Mouse (Mus musculus): ENCODE results near the gene Rcan3. TPM values are rescaled to one million over a fixed set of nuclear protein-coding genes. Genes with fewer than 3 reads are reported as not detected.

The Rcan3 gene
- polyA plus RNA-seq, 1 experiment from 2014 or later, result 14.1 TPM

GRCm38 (mm10) chr4:135397991-135398390 is 35.7 kb downstream of the Rcan3 start, which contains the start of gene Ncmap:
Gene Ncmap, minus strand, starts transcription at chr4:135398227.
- 2% methylated on average over 29 of the region's 29 CpGs for WGBS
- Histone ChIP-seq H3K4me2 (peak within 1 kb of the TSS; percentile 81), H3K9ac (peak within 1 kb of the TSS; percentile 46), H3K36me3 (ENCODE audit: insufficient read depth) (no peaks in the 10 kb centered on the region), H3K9me3 (ENCODE audit: low read depth, low read length) (no peaks in the 10 kb centered on the region), H3K4me1 (ENCODE audit: insufficient read depth) (no peaks in the 10 kb centered on the region), H3K27ac (ENCODE audit: low read depth) (no peak within 1 kb of the TSS), H3K4me3 (ENCODE audit: low read depth, low read length) (peak within 1 kb of the TSS; percentile 41), H3K27me3 (ENCODE audit: insufficient read depth, low read length) (peaks cover 30% of the 10 kb centered on the region)
- no peak for DNase-seq
- peak; percentile 44; the same call in 1 of the 2 replicates for ATAC-seq (ENCODE audit: insufficient read depth)
- no peak for TF ChIP-seq CTCF (IDR thresholded peaks at IDR 0.05; ENCODE audit: low read depth)

- Histone ChIP-seq H3K9me3 (ENCODE audit: low read depth, low read length) (no peaks in the 10 kb centered on the region), H3K4me3 (ENCODE audit: low read depth, low read length) (peak overlapping the region; percentile 41), H3K27me3 (ENCODE audit: insufficient read depth, low read length) (peaks cover 30% of the 10 kb centered on the region), H3K9ac (peak overlapping the region; percentile 46), H3K27ac (ENCODE audit: low read depth) (no peak overlapping the region), H3K4me2 (peak overlapping the region; percentile 81), H3K4me1 (ENCODE audit: insufficient read depth) (no peaks in the 10 kb centered on the region), H3K36me3 (ENCODE audit: insufficient read depth) (no peaks in the 10 kb centered on the region)
- DNase-seq (peak; percentile 37), ATAC-seq (ENCODE audit: insufficient read depth) (no peak)
- TF ChIP-seq CTCF (IDR thresholded peaks at IDR 0.05; ENCODE audit: low read depth), result no peak
- 2% methylated on average over 16 of the region's 16 CpGs for WGBS
Measured at GRCm38 (mm10) chr4:135397551-135397950, 36.1 kb downstream of the Rcan3 start.

- no peak for DNase-seq
- 84% methylated on average over 5 of the region's 5 CpGs for WGBS
- peaks cover 30% of the 10 kb centered on the region for H3K27me3 ChIP-seq (ENCODE audit: insufficient read depth, low read length)
- H3K9ac ChIP-seq, result no peak overlapping the region
- no peaks in the 10 kb centered on the region for H3K4me1 ChIP-seq (ENCODE audit: insufficient read depth)
- H3K4me2 ChIP-seq, result no peak overlapping the region
- no peak for ATAC-seq (ENCODE audit: insufficient read depth)
- H3K36me3 ChIP-seq (ENCODE audit: insufficient read depth), result no peaks in the 10 kb centered on the region
- H3K27ac ChIP-seq (ENCODE audit: low read depth), result no peak overlapping the region
- peak; percentile 31 for TF ChIP-seq CTCF (IDR thresholded peaks at IDR 0.05; ENCODE audit: low read depth)
- no peaks in the 10 kb centered on the region for H3K9me3 ChIP-seq (ENCODE audit: low read depth, low read length)
- H3K4me3 ChIP-seq (ENCODE audit: low read depth, low read length), result no peak overlapping the region
Measured at GRCm38 (mm10) chr4:135396303-135396702, 37.4 kb downstream of the Rcan3 start.

- Histone ChIP-seq H3K4me1 (ENCODE audit: insufficient read depth) (no peaks in the 10 kb centered on the region), H3K9ac (no peak overlapping the region), H3K27ac (ENCODE audit: low read depth) (no peak overlapping the region), H3K36me3 (ENCODE audit: insufficient read depth) (no peaks in the 10 kb centered on the region), H3K9me3 (ENCODE audit: low read depth, low read length) (no peaks in the 10 kb centered on the region), H3K4me3 (ENCODE audit: low read depth, low read length) (no peak overlapping the region), H3K4me2 (no peak overlapping the region), H3K27me3 (ENCODE audit: insufficient read depth, low read length) (peaks cover 30% of the 10 kb centered on the region)
- TF ChIP-seq CTCF (IDR thresholded peaks at IDR 0.05; ENCODE audit: low read depth), result no peak
- no peak for DNase-seq
- ATAC-seq (ENCODE audit: insufficient read depth), result no peak
- 79% methylated on average over 4 of the region's 4 CpGs for WGBS
Measured at GRCm38 (mm10) chr4:135395375-135395774, 38.3 kb downstream of the Rcan3 start.

- peaks cover 30% of the 10 kb centered on the region for H3K27me3 ChIP-seq (ENCODE audit: insufficient read depth, low read length)
- no peaks in the 10 kb centered on the region for H3K4me1 ChIP-seq (ENCODE audit: insufficient read depth)
- TF ChIP-seq CTCF (IDR thresholded peaks at IDR 0.05; ENCODE audit: low read depth), result no peak
- H3K27ac ChIP-seq (ENCODE audit: low read depth), result no peak overlapping the region
- H3K9ac ChIP-seq, result no peak overlapping the region
- H3K4me2 ChIP-seq, result no peak overlapping the region
- WGBS, result 81% methylated on average over 7 of the region's 7 CpGs
- H3K36me3 ChIP-seq (ENCODE audit: insufficient read depth), result no peaks in the 10 kb centered on the region
- no peaks in the 10 kb centered on the region for H3K9me3 ChIP-seq (ENCODE audit: low read depth, low read length)
- ATAC-seq (ENCODE audit: insufficient read depth) (no peak), DNase-seq (no peak)
- no peak overlapping the region for H3K4me3 ChIP-seq (ENCODE audit: low read depth, low read length)
Measured at GRCm38 (mm10) chr4:135394666-135395065, 39.0 kb downstream of the Rcan3 start.

- Histone ChIP-seq H3K4me1 (ENCODE audit: insufficient read depth) (no peaks in the 10 kb centered on the region), H3K9me3 (ENCODE audit: low read depth, low read length) (no peaks in the 10 kb centered on the region), H3K36me3 (ENCODE audit: insufficient read depth) (no peaks in the 10 kb centered on the region), H3K27me3 (ENCODE audit: insufficient read depth, low read length) (peaks cover 22% of the 10 kb centered on the region), H3K9ac (no peak overlapping the region), H3K27ac (ENCODE audit: low read depth) (no peak overlapping the region), H3K4me2 (no peak overlapping the region), H3K4me3 (ENCODE audit: low read depth, low read length) (no peak overlapping the region)
- no peak for TF ChIP-seq CTCF (IDR thresholded peaks at IDR 0.05; ENCODE audit: low read depth)
- ATAC-seq (ENCODE audit: insufficient read depth), result no peak
- whole genome bisulfite sequencing, result 57% methylated on average over 6 of the region's 6 CpGs
- DNase-seq, result no peak
Measured at GRCm38 (mm10) chr4:135393381-135393780, 40.3 kb downstream of the Rcan3 start.

GRCm38 (mm10) chr4:135392801-135393200 is 40.9 kb downstream of the Rcan3 start:
- TF ChIP-seq CTCF (IDR thresholded peaks at IDR 0.05; ENCODE audit: low read depth), result no peak
- Histone ChIP-seq H3K27ac (ENCODE audit: low read depth) (no peak overlapping the region), H3K9me3 (ENCODE audit: low read depth, low read length) (no peaks in the 10 kb centered on the region), H3K27me3 (ENCODE audit: insufficient read depth, low read length) (peaks cover 17% of the 10 kb centered on the region), H3K9ac (no peak overlapping the region), H3K4me1 (ENCODE audit: insufficient read depth) (no peaks in the 10 kb centered on the region), H3K4me2 (no peak overlapping the region), H3K4me3 (ENCODE audit: low read depth, low read length) (no peak overlapping the region), H3K36me3 (ENCODE audit: insufficient read depth) (no peaks in the 10 kb centered on the region)
- ATAC-seq (ENCODE audit: insufficient read depth) (no peak), DNase-seq (no peak)
- WGBS, result 77% methylated on average over 3 of the region's 3 CpGs

- Histone ChIP-seq H3K36me3 (ENCODE audit: insufficient read depth) (no peaks in the 10 kb centered on the region), H3K4me2 (no peak overlapping the region), H3K27ac (ENCODE audit: low read depth) (no peak overlapping the region), H3K27me3 (ENCODE audit: insufficient read depth, low read length) (no peaks in the 10 kb centered on the region), H3K9me3 (ENCODE audit: low read depth, low read length) (no peaks in the 10 kb centered on the region), H3K9ac (no peak overlapping the region), H3K4me1 (ENCODE audit: insufficient read depth) (no peaks in the 10 kb centered on the region), H3K4me3 (ENCODE audit: low read depth, low read length) (no peak overlapping the region)
- WGBS, result 43% methylated on average over 6 of the region's 6 CpGs
- DNase-seq (no peak), ATAC-seq (ENCODE audit: insufficient read depth) (no peak)
- TF ChIP-seq CTCF (IDR thresholded peaks at IDR 0.05; ENCODE audit: low read depth), result no peak
Measured at GRCm38 (mm10) chr4:135391014-135391413, 42.6 kb downstream of the Rcan3 start.
